Mouse (Mus musculus) liver, embryonic 13.5 days (tissue): ENCODE measurements at regions not wholly inside any gene's neighbourhood (a gene's known extent, or its start where the extent isn't known, plus 50 kb on each side); places are given as distances from the start of the nearest gene placed in this dataset.

Source experiments
- ATAC-seq: fragments of 200-750 bp; cut with Nextera tagmentation; 2 replicates; pipeline ENCODE4 v1.8.0; 2017; ENCODE audit warnings: low read depth, mild to moderate bottlenecking, moderate number of reproducible peaks, moderate library complexity
- DNase-seq: peaks from one replicate; pipeline ENCODE4 v3.0.0; 2022
- H3K27ac ChIP-seq: fragments of 300-500 bp; sonication (generic); 2 replicates; pipeline ENCODE4 v1.5.1; 2015; ENCODE audit warnings: moderate library complexity, mild to moderate bottlenecking, inconsistent platforms
- H3K27me3 ChIP-seq: fragments of 300-500 bp; sonication (generic); 2 replicates; pipeline ENCODE4 v1.6.1; 2015; ENCODE audit warnings: mild to moderate bottlenecking, inconsistent platforms
- H3K36me3 ChIP-seq: fragments of 300-500 bp; sonication (generic); 2 replicates; pipeline ENCODE4 v1.6.1; 2015; ENCODE audit warnings: mild to moderate bottlenecking, inconsistent platforms
- H3K4me1 ChIP-seq: fragments of 300-500 bp; sonication (generic); replicated peaks from 2 replicates; pipeline ENCODE4 v1.6.1; 2015; ENCODE audit warnings: inconsistent platforms
- H3K4me2 ChIP-seq: fragments of 300-500 bp; sonication (generic); 2 replicates; pipeline ENCODE4 v1.6.1; 2015; ENCODE audit warnings: inconsistent platforms, mild to moderate bottlenecking, moderate library complexity
- H3K4me3 ChIP-seq: fragments of 300-500 bp; sonication (generic); replicated peaks from 2 replicates; pipeline ENCODE4 v1.5.1; 2015; ENCODE audit warnings: mild to moderate bottlenecking, inconsistent platforms
- H3K9ac ChIP-seq: fragments of 300-500 bp; sonication (generic); 2 replicates; pipeline ENCODE4 v1.6.1; 2015; ENCODE audit warnings: mild to moderate bottlenecking, inconsistent platforms
- H3K9me3 ChIP-seq: fragments of 300-500 bp; sonication (generic); replicated peaks from 2 replicates; pipeline ENCODE4 v1.6.1; 2016; ENCODE audit warnings: inconsistent platforms
- WGBS: fragments of 180-500 bp; shearing (Covaris S2); methylation state at CpG from one replicate; pipeline ENCODE4 v1.1.7; 2015; ENCODE audit not compliant: insufficient replicate concordance; 5-methylcytosine and 5-hydroxymethylcytosine counted together

GRCm38 (mm10) chr1:88938458-88938857, 131.8 kb upstream of the Sh3bp4 start:
- H3K36me3 ChIP-seq = no peaks in the 10 kb centered on the region
- H3K27ac ChIP-seq = no peak overlapping the region
- H3K9me3 ChIP-seq = no peaks in the 10 kb centered on the region
- ATAC-seq (no peak), DNase-seq (no peak)
- no peak overlapping the region for H3K4me2 ChIP-seq
- no peaks in the 10 kb centered on the region for H3K4me1 ChIP-seq
- no peak overlapping the region for H3K9ac ChIP-seq
- no peaks in the 10 kb centered on the region for H3K27me3 ChIP-seq
- H3K4me3 ChIP-seq = no peak overlapping the region
- WGBS = 66% methylated on average over 7 of the region's 7 CpGs

- no peaks in the 10 kb centered on the region for H3K4me1 ChIP-seq
- no peaks in the 10 kb centered on the region for H3K9me3 ChIP-seq
- no peak overlapping the region for H3K4me3 ChIP-seq
- H3K27ac ChIP-seq = no peak overlapping the region
- no peaks in the 10 kb centered on the region for H3K36me3 ChIP-seq
- ATAC-seq (no peak), DNase-seq (no peak)
- H3K27me3 ChIP-seq = no peaks in the 10 kb centered on the region
- WGBS = 50% methylated on average over 8 of the region's 8 CpGs
- no peak overlapping the region for H3K9ac ChIP-seq
- no peak overlapping the region for H3K4me2 ChIP-seq
Observed at GRCm38 (mm10) chr1:88943039-88943438, 127.2 kb upstream of the Sh3bp4 start.

GRCm38 (mm10) chr1:88945868-88946267, 124.3 kb upstream of the Sh3bp4 start:
- 66% methylated on average over 10 of the region's 10 CpGs for WGBS
- H3K4me2 ChIP-seq = no peak overlapping the region
- 0 out of 2 replicates have a peak, but pooled peaks cover 2% of the 10 kb centered on the region for H3K9me3 ChIP-seq
- H3K4me1 ChIP-seq = no peaks in the 10 kb centered on the region
- no peak overlapping the region for H3K27ac ChIP-seq
- no peak for DNase-seq
- H3K4me3 ChIP-seq = no peak overlapping the region
- no peaks in the 10 kb centered on the region for H3K36me3 ChIP-seq
- no peaks in the 10 kb centered on the region for H3K27me3 ChIP-seq
- ATAC-seq = no peak
- no peak overlapping the region for H3K9ac ChIP-seq

GRCm38 (mm10) chr1:88946374-88946773, 123.8 kb upstream of the Sh3bp4 start:
- DNase-seq = no peak
- ATAC-seq = no peak
- H3K4me3 ChIP-seq = no peak overlapping the region
- no peak overlapping the region for H3K4me2 ChIP-seq
- no peaks in the 10 kb centered on the region for H3K27me3 ChIP-seq
- 0 out of 2 replicates have a peak, but pooled peaks cover 2% of the 10 kb centered on the region for H3K9me3 ChIP-seq
- H3K4me1 ChIP-seq = no peaks in the 10 kb centered on the region
- no peak overlapping the region for H3K27ac ChIP-seq
- no peaks in the 10 kb centered on the region for H3K36me3 ChIP-seq
- WGBS = 72% methylated on average over 8 of the region's 8 CpGs
- H3K9ac ChIP-seq = no peak overlapping the region

- Histone ChIP-seq H3K9me3 (0 out of 2 replicates have a peak, but pooled peaks cover 2% of the 10 kb centered on the region), H3K4me3 (no peak overlapping the region), H3K27me3 (no peaks in the 10 kb centered on the region), H3K4me2 (no peak overlapping the region), H3K4me1 (no peaks in the 10 kb centered on the region), H3K9ac (no peak overlapping the region), H3K36me3 (no peaks in the 10 kb centered on the region), H3K27ac (no peak overlapping the region)
- DNase-seq (no peak), ATAC-seq (no peak)
- WGBS = 54% methylated on average over 1 of the region's 1 CpGs
Observed at GRCm38 (mm10) chr1:88949911-88950310, 120.3 kb upstream of the Sh3bp4 start.

- H3K9me3 ChIP-seq = 0 out of 2 replicates have a peak, but pooled peaks cover 2% of the 10 kb centered on the region
- no peak overlapping the region for H3K4me3 ChIP-seq
- no peaks in the 10 kb centered on the region for H3K27me3 ChIP-seq
- ATAC-seq (no peak), DNase-seq (no peak)
- H3K4me2 ChIP-seq = no peak overlapping the region
- H3K9ac ChIP-seq = no peak overlapping the region
- H3K36me3 ChIP-seq = no peaks in the 10 kb centered on the region
- no peak overlapping the region for H3K27ac ChIP-seq
- H3K4me1 ChIP-seq = no peaks in the 10 kb centered on the region
- whole genome bisulfite sequencing = 59% methylated on average over 4 of the region's 4 CpGs
Observed at GRCm38 (mm10) chr1:88953516-88953915, 116.7 kb upstream of the Sh3bp4 start.

GRCm38 (mm10) chr1:88954784-88955183, 115.4 kb upstream of the Sh3bp4 start:
- no peak for DNase-seq
- Histone ChIP-seq H3K4me2 (no peak overlapping the region), H3K27me3 (no peaks in the 10 kb centered on the region), H3K4me1 (no peaks in the 10 kb centered on the region), H3K9ac (no peak overlapping the region), H3K4me3 (no peak overlapping the region), H3K9me3 (no peaks in the 10 kb centered on the region), H3K27ac (no peak overlapping the region), H3K36me3 (no peaks in the 10 kb centered on the region)
- ATAC-seq = peak; percentile 75
- WGBS = 63% methylated on average over 5 of the region's 5 CpGs

- ATAC-seq (no peak), DNase-seq (no peak)
- no peak overlapping the region for H3K27ac ChIP-seq
- WGBS = 68% methylated on average over 5 of the region's 5 CpGs
- H3K4me3 ChIP-seq = no peak overlapping the region
- H3K4me1 ChIP-seq = no peaks in the 10 kb centered on the region
- H3K9ac ChIP-seq = no peak overlapping the region
- H3K4me2 ChIP-seq = no peak overlapping the region
- H3K27me3 ChIP-seq = no peaks in the 10 kb centered on the region
- H3K36me3 ChIP-seq = no peaks in the 10 kb centered on the region
- no peaks in the 10 kb centered on the region for H3K9me3 ChIP-seq
Observed at GRCm38 (mm10) chr1:88957061-88957460, 113.2 kb upstream of the Sh3bp4 start.

GRCm38 (mm10) chr1:88959715-88960114, 110.5 kb upstream of the Sh3bp4 start:
- no peak for DNase-seq
- Histone ChIP-seq H3K9me3 (no peaks in the 10 kb centered on the region), H3K27ac (no peak overlapping the region), H3K27me3 (no peaks in the 10 kb centered on the region), H3K4me2 (no peak overlapping the region), H3K9ac (no peak overlapping the region), H3K4me1 (no peaks in the 10 kb centered on the region), H3K36me3 (no peaks in the 10 kb centered on the region), H3K4me3 (no peak overlapping the region)
- ATAC-seq = no peak
- 38% methylated on average over 4 of the region's 4 CpGs for WGBS

- no peaks in the 10 kb centered on the region for H3K4me1 ChIP-seq
- no peak overlapping the region for H3K27ac ChIP-seq
- H3K9ac ChIP-seq = no peak overlapping the region
- 83% methylated on average over 11 of the region's 11 CpGs for WGBS
- H3K27me3 ChIP-seq = no peaks in the 10 kb centered on the region
- ATAC-seq (no peak), DNase-seq (no peak)
- no peaks in the 10 kb centered on the region for H3K9me3 ChIP-seq
- no peaks in the 10 kb centered on the region for H3K36me3 ChIP-seq
- no peak overlapping the region for H3K4me3 ChIP-seq
- H3K4me2 ChIP-seq = no peak overlapping the region
Observed at GRCm38 (mm10) chr1:88960142-88960541, 110.1 kb upstream of the Sh3bp4 start.

GRCm38 (mm10) chr1:88964045-88964747, 106.0 kb upstream of the Sh3bp4 start:
- no peaks in the 10 kb centered on the region for H3K36me3 ChIP-seq
- H3K4me3 ChIP-seq = no peak overlapping the region
- no peak overlapping the region for H3K27ac ChIP-seq
- DNase-seq (no peak), ATAC-seq (no peak)
- no peaks in the 10 kb centered on the region for H3K27me3 ChIP-seq
- no peak overlapping the region for H3K4me2 ChIP-seq
- no peaks in the 10 kb centered on the region for H3K9me3 ChIP-seq
- H3K4me1 ChIP-seq = no peaks in the 10 kb centered on the region
- WGBS = 77% methylated on average over 14 of the region's 14 CpGs
- H3K9ac ChIP-seq = no peak overlapping the region

- no peak for DNase-seq
- H3K27me3 ChIP-seq = no peaks in the 10 kb centered on the region
- WGBS = 56% methylated on average over 2 of the region's 2 CpGs
Observed at GRCm38 (mm10) chr1:88966416-88966815, 103.8 kb upstream of the Sh3bp4 start.

More at GRCm38 (mm10) chr1:88966416-88966815, 103.8 kb upstream of the Sh3bp4 start:
- Histone ChIP-seq H3K9ac (no peak overlapping the region), H3K4me3 (no peak overlapping the region), H3K27ac (no peak overlapping the region), H3K36me3 (no peaks in the 10 kb centered on the region), H3K4me1 (no peaks in the 10 kb centered on the region), H3K9me3 (no peaks in the 10 kb centered on the region), H3K4me2 (no peak overlapping the region)
- ATAC-seq = no peak
